Mouse (Mus musculus): ENCODE data around the gene Insig2.

DNA sequence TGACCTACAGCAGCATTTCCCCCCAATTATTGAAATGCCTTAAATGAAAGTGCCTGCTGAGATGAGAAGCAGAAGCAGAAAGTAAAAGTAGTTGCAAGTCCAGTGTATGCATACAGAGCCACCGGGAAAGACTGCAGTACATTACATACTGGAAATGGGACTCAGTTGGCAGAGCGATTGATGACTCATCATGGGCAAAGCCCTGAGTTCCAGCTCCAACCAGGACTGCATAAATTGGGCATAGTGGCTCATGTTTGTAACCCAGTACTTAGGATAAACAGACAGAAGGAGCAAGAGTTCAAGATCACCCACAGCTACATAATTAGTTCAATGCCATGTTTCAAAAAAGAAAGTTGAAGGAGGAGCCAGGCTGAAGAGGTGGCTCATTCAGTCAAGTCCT, 45.5 kb upstream of the Insig2 start:
- TF ChIP-seq ZC3H11A (IDR thresholded peaks at IDR 0.05; ENCODE audit: borderline replicate concordance, low read depth, low read length) (no peak), HCFC1 (IDR thresholded peaks at IDR 0.05; ENCODE audit: borderline replicate concordance, insufficient read depth, low read length) (no peak), MAFK (IDR thresholded peaks at IDR 0.05; ENCODE audit: insufficient read depth, low read depth, low read length) (no peak), ZNF384 (IDR thresholded peaks at IDR 0.05; ENCODE audit: low read depth, low read length) (no peak), CHD2 (IDR thresholded peaks at IDR 0.05; ENCODE audit: low read depth, low read length) (no peak)
